In genomic region chr10:85645346-85645745, GRCm38 (mm10) we compare ENCODE assay signal across 26 mouse cellular contexts.
"Had no signal": no experiment of that assay in that cellular context is flagged by ENCODE, and none has a peak within 500 bp of the region (broad histone marks: within the 10 kb centered on the region; RNA-seq: fewer than 3 reads in every experiment).

No protein-coding gene starts in this region.

- H3K27ac ChIP-seq: heart, adult 2 months; heart, embryonic 13.5 days; heart, embryonic 15.5 days; hindbrain, embryonic 13.5 days; hindbrain, embryonic 15.5 days; hindbrain, postnatal 0 days; layer of hippocampus, adult 2 months; left cerebral cortex, adult 2 months; limb, embryonic 10.5 days; limb, embryonic 12.5 days; liver, embryonic 13.5 days; liver, embryonic 15.5 days had no signal

- H3K27me3 ChIP-seq: hindbrain, embryonic 13.5 days; hindbrain, embryonic 15.5 days; limb, embryonic 12.5 days; liver, embryonic 13.5 days; liver, embryonic 15.5 days had no signal

- H3K4me1 ChIP-seq: heart, embryonic 13.5 days; heart, embryonic 15.5 days; hindbrain, embryonic 15.5 days; limb, embryonic 10.5 days; liver, embryonic 13.5 days; liver, embryonic 15.5 days had no signal

- ATAC-seq: hindbrain, postnatal 0 days; intestine, embryonic 16.5 days had no signal

- DNase-seq: gastrocnemius, postnatal 14 days; gastrocnemius, postnatal 36 days; heart, adult 11 months; heart, adult 2 months; heart, postnatal 14 days; heart, postnatal 36 days; kidney, adult 11 months; kidney, adult 8-10 months; kidney, postnatal 10 days; kidney, postnatal 25 days; kidney, postnatal 4 days; liver; liver, embryonic 13.5 days had no signal

- H3K36me3 ChIP-seq: heart, embryonic 13.5 days; heart, embryonic 15.5 days; limb, embryonic 10.5 days; limb, embryonic 12.5 days; liver, embryonic 13.5 days; liver, embryonic 15.5 days had no signal

- H3K9me3 ChIP-seq: heart, embryonic 13.5 days; heart, embryonic 15.5 days; hindbrain, embryonic 13.5 days; hindbrain, embryonic 15.5 days; limb, embryonic 10.5 days; limb, embryonic 12.5 days; liver, embryonic 13.5 days; liver, embryonic 15.5 days had no signal

- H3K9ac ChIP-seq: heart, embryonic 13.5 days; heart, embryonic 15.5 days; hindbrain, embryonic 13.5 days; hindbrain, embryonic 15.5 days; limb, embryonic 12.5 days; liver, embryonic 13.5 days; liver, embryonic 15.5 days had no signal

- H3K4me2 ChIP-seq: heart, embryonic 11.5 days; heart, embryonic 13.5 days; heart, embryonic 15.5 days; hindbrain, embryonic 13.5 days; hindbrain, embryonic 15.5 days; limb, embryonic 12.5 days; liver, embryonic 11.5 days; liver, embryonic 13.5 days; liver, embryonic 15.5 days had no signal

- H3K4me3 ChIP-seq: heart, adult 2 months; heart, embryonic 13.5 days; heart, embryonic 15.5 days; hindbrain, embryonic 13.5 days; hindbrain, embryonic 15.5 days; layer of hippocampus, adult 2 months; left cerebral cortex, adult 2 months; limb, embryonic 10.5 days; limb, embryonic 12.5 days; liver, embryonic 13.5 days; liver, embryonic 15.5 days had no signal
